11 mouse cellular contexts compared by ENCODE assay signal in the genomic region with DNA sequence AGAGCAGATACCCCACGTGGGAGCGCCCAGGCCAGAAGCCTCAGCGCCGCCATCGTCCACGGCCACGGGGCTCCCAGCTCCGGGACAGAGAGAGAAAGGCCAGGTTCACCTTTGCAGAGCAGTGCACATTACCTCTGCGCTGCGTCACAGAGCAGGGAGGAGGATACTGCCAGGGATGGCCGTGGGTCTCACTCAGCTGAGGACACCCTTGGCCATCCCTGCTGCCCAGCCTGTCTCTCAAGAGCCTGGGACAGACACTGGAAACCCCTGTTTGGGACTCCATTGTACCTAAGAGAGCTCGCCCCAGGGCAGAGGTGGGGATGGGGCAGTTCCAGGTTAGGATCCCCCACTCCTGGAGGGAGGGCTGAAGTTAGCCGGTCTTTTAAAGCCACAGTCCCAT. TPM values are rescaled to one million over a fixed set of nuclear protein-coding genes. Genes with fewer than 3 reads are reported as not detected.
A peak's percentile ranks its signal among the peaks of the same experiment; 100 is the strongest.
DNase-seq lines count a peak whose midpoint lies in the region; ATAC-seq lines count a peak whose summit lies in the region.
"Had no signal": no experiment of that assay in that cellular context is flagged by ENCODE, and none has a peak within 500 bp of the region (broad histone marks: within the 10 kb centered on the region; RNA-seq: fewer than 3 reads in every experiment).

A gene (minus strand): TSS at position 101 of the 400 bp plus-strand sequence.

- intact Hi-C loops in left cerebral cortex, postnatal 14 days (cut with DNase I): no loop called here

- peaks cover 8% of the 10 kb centered on the region for H3K4me1 ChIP-seq in kidney, embryonic 15.5 days
- no peaks in the 10 kb centered on the region for H3K4me1 ChIP-seq in embryonic facial prominence, embryonic 12.5 days
- H3K4me1 ChIP-seq in hindbrain, embryonic 16.5 days (ENCODE audit: control insufficient read depth, insufficient read depth, low read depth, low read length): no peaks in the 10 kb centered on the region
- no peaks in the 10 kb centered on the region for H3K4me1 ChIP-seq in midbrain, embryonic 16.5 days (ENCODE audit: control insufficient read depth, insufficient read depth, low read length)

- no peaks in the 10 kb centered on the region for H3K36me3 ChIP-seq in kidney, embryonic 15.5 days
- no peaks in the 10 kb centered on the region for H3K36me3 ChIP-seq in embryonic facial prominence, embryonic 12.5 days
- H3K36me3 ChIP-seq in hindbrain, embryonic 16.5 days (ENCODE audit: control insufficient read depth, insufficient read depth, low read length): no peaks in the 10 kb centered on the region
- H3K36me3 ChIP-seq in midbrain, embryonic 16.5 days (ENCODE audit: control insufficient read depth, insufficient read depth, low read length): no peaks in the 10 kb centered on the region

- H3K27ac ChIP-seq in kidney, embryonic 15.5 days: no peak within 1 kb of the TSS
- H3K27ac ChIP-seq in embryonic facial prominence, embryonic 12.5 days: no peak within 1 kb of the TSS
- H3K27ac ChIP-seq in hindbrain, embryonic 16.5 days (ENCODE audit: low read depth, low read length): no peak within 1 kb of the TSS
- no peak within 1 kb of the TSS for H3K27ac ChIP-seq in midbrain, embryonic 16.5 days (ENCODE audit: low read length)

- peak; percentile 41; the same call in 1 of the 2 replicates for ATAC-seq in kidney, embryonic 15.5 days (replicated peaks; ENCODE audit: low FRiP score)
- no peak for ATAC-seq in embryonic facial prominence, embryonic 12.5 days (ENCODE audit: insufficient number of reproducible peaks, insufficient read depth, low FRiP score, low TSS enrichment)
- peak; percentile 43; the same call in 1 of the 2 replicates for ATAC-seq in hindbrain, embryonic 16.5 days
- ATAC-seq in midbrain, embryonic 16.5 days: 0 out of 2 replicates have a peak, but pooled peaks have one; percentile 23

- H3K9ac ChIP-seq in kidney, embryonic 15.5 days: no peak within 1 kb of the TSS
- no peak within 1 kb of the TSS for H3K9ac ChIP-seq in embryonic facial prominence, embryonic 12.5 days
- H3K9ac ChIP-seq in hindbrain, embryonic 16.5 days (ENCODE audit: low read depth, low read length): peak within 1 kb of the TSS; percentile 9
- no peak within 1 kb of the TSS for H3K9ac ChIP-seq in midbrain, embryonic 16.5 days (ENCODE audit: low read depth, low read length)

- DNase-seq in kidney, adult 18-20 months: no peak
- DNase-seq in left cerebral cortex, postnatal 14 days (ENCODE audit: low spot score in 2 of 2): no peak
- DNase-seq in T-cell, adult 2 months (ENCODE audit: low spot score): no peak
- DNase-seq in embryo, embryonic 11 days: no peak
- DNase-seq: cerebellum, adult 9-10 months had no signal

- WGBS in kidney, embryonic 15.5 days: 16% methylated on average over 12 of the region's 13 CpGs
- 15% methylated on average over 13 of the region's 13 CpGs for WGBS in embryonic facial prominence, embryonic 12.5 days
- WGBS in hindbrain, embryonic 16.5 days: 25% methylated on average over 12 of the region's 13 CpGs
- 19% methylated on average over 13 of the region's 13 CpGs for WGBS in midbrain, embryonic 16.5 days

- no peaks in the 10 kb centered on the region for H3K9me3 ChIP-seq in kidney, embryonic 15.5 days (replicated peaks)
- no peaks in the 10 kb centered on the region for H3K9me3 ChIP-seq in embryonic facial prominence, embryonic 12.5 days
- H3K9me3 ChIP-seq in hindbrain, embryonic 16.5 days (ENCODE audit: control insufficient read depth, low read length): no peaks in the 10 kb centered on the region
- no peaks in the 10 kb centered on the region for H3K9me3 ChIP-seq in midbrain, embryonic 16.5 days (replicated peaks; ENCODE audit: control insufficient read depth, low read length, poor library complexity, severe bottlenecking)

- H3K27me3 ChIP-seq in kidney, embryonic 15.5 days: peaks cover 24% of the 10 kb centered on the region
- H3K27me3 ChIP-seq in embryonic facial prominence, embryonic 12.5 days: peaks cover 28% of the 10 kb centered on the region
- peaks cover 5% of the 10 kb centered on the region; the same call in 1 of the 2 replicates for H3K27me3 ChIP-seq in hindbrain, embryonic 16.5 days (replicated peaks; ENCODE audit: control insufficient read depth, insufficient read depth, low read length)
- peaks cover 9% of the 10 kb centered on the region for H3K27me3 ChIP-seq in midbrain, embryonic 16.5 days (ENCODE audit: control insufficient read depth, insufficient read depth, low read depth, low read length)

- peak within 1 kb of the TSS; percentile 67 for H3K4me2 ChIP-seq in kidney, embryonic 15.5 days
- H3K4me2 ChIP-seq in embryonic facial prominence, embryonic 12.5 days (replicated peaks): peak within 1 kb of the TSS; percentile 48
- H3K4me2 ChIP-seq in hindbrain, embryonic 16.5 days (ENCODE audit: low read length): peak within 1 kb of the TSS; percentile 52
- H3K4me2 ChIP-seq in midbrain, embryonic 16.5 days (ENCODE audit: low read length): peak within 1 kb of the TSS; percentile 48

- peak within 1 kb of the TSS; percentile 36 for H3K4me3 ChIP-seq in kidney, embryonic 15.5 days (replicated peaks)
- H3K4me3 ChIP-seq in embryonic facial prominence, embryonic 12.5 days: peak within 1 kb of the TSS; percentile 28
- H3K4me3 ChIP-seq in hindbrain, embryonic 16.5 days (ENCODE audit: low read length): peak within 1 kb of the TSS; percentile 34
- H3K4me3 ChIP-seq in midbrain, embryonic 16.5 days (ENCODE audit: low read depth, low read length): peak within 1 kb of the TSS; percentile 26
- H3K4me3 ChIP-seq: myocyte had no signal

RNA-seq across cellular contexts. Expression of the gene that starts here (rescaled TPM):
- not detected in 2 replicates for polyA plus RNA-seq in kidney, embryonic 15.5 days (2015; fragmentation: Nextera tagmentation; extraction: Ambion mirVana)
- not detected in 2 replicates for polyA plus RNA-seq in embryonic facial prominence, embryonic 12.5 days (2016; fragmentation: Nextera tagmentation; extraction: Ambion mirVana)
- polyA plus RNA-seq in hindbrain, embryonic 16.5 days (2015; fragmentation: Nextera tagmentation; extraction: Ambion mirVana): 0.12 and 0.14 TPM in 2 replicates
- 0.15 TPM in 1 of 2 replicates, not detected in the other for polyA plus RNA-seq in midbrain, embryonic 16.5 days (2015; fragmentation: Nextera tagmentation; extraction: Ambion mirVana)
- not detected for total RNA-seq in left cerebral cortex, postnatal 14 days (2021)
- total RNA-seq: MEL had no signal

Comparison
In these comparisons a context has a peak if more than half of its experiments do, and no peak if none do; other contexts are left out.
1. Peak in ATAC-seq, H3K4me3 ChIP-seq and H3K4me2 ChIP-seq in kidney, embryonic 15.5 days; RNA of the gene not detected or under 1 TPM.
2. Peak in ATAC-seq, H3K4me3 ChIP-seq, H3K9ac ChIP-seq and H3K4me2 ChIP-seq in hindbrain, embryonic 16.5 days; RNA of the gene not detected or under 1 TPM.
3. Peak in ATAC-seq, H3K4me3 ChIP-seq and H3K4me2 ChIP-seq in midbrain, embryonic 16.5 days; RNA of the gene not detected or under 1 TPM.